Mouse (Mus musculus): ENCODE measurements around the gene Pir.

Pir gene

GRCm38 (mm10) chrX:164269285-164269761 is at the start of gene Pir:
Gene Pir, plus strand, starts transcription at chrX:164269371.
- DNase-seq, result peak; percentile 84

GRCm38 (mm10) chrX:164221989-164222388 is 47.2 kb upstream of the Pir start:
- DNase-seq, result peak; percentile 7

DNA sequence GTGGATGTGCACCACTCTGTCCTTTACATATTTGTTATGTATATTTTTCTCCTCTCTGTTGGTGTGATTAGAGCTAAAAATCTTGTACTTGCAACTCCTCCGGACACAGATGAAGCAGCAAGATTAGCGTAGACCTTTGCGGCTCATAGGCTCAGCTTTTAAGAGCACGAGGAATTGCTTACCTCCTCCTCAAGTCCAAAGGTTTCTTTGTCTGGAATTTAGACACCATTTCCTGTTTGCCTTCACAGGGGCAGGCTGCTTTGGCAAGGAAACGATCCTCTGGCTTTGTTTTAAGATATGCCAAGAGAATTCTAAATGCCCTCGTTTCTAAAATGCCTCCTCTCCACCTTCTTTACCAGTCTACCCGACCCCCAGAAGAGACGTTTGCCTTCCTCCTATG is 35.8 kb upstream of the Pir start:
- peak; percentile 21 for DNase-seq

GRCm38 (mm10) chrX:164245714-164246113 is 23.5 kb upstream of the Pir start:
- DNase-seq, result peak; percentile 22

DNA sequence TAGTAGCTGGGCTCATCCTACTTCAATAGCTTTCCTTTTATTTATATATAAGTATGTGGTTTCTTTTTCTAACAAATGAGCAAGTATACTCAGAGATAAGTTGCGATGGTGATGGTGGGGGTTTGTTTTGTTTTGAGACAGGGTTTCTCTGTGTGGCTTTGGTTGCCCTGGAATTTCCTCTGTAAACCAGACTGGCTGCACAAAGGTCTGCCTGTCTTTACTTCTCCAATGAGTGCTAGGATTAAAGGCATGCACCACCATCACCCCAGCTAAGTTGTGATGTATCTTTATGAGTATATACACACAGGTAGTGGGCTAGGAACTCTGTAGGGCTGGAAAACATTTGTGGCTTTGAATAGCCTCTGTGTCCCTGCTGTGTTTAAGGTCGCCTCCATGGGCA is 22.4 kb upstream of the Pir start:
- DNase-seq, result no peak

GRCm38 (mm10) chrX:164256527-164256926 is 12.6 kb upstream of the Pir start:
- DNase-seq, result no peak

GRCm38 (mm10) chrX:164258057-164258456 is 11.1 kb upstream of the Pir start, which contains the start of gene Bmx:
Gene Bmx, minus strand, starts transcription at chrX:164258193.
- DNase-seq, result peak; percentile 5

DNA sequence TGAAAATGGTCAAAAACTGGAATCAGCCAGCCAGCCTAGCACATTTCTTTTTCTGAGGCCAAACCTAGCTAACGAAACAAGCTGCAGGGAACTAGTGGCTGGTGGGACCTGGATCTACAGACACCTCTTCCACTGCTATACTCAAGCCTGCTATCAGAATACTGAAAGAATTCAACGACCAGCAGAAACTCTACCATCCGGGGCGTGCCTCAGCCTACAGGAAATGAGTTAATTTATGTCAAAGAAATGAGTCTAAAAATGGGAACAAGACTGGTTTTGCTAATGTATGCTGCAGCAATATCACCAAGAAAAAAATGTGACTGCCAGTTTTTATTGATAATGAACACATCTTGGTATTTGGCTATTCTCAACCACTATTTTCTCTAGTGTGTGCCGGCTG is 10.5 kb upstream of the Pir start:
- no peak for DNase-seq

GRCm38 (mm10) chrX:164262286-164262685 is 6.9 kb upstream of the Pir start:
- DNase-seq, result no peak

- DNase-seq, result no peak
These were observed 4.3 kb upstream of the Pir start for GRCm38 (mm10) chrX:164264861-164265260.

DNA sequence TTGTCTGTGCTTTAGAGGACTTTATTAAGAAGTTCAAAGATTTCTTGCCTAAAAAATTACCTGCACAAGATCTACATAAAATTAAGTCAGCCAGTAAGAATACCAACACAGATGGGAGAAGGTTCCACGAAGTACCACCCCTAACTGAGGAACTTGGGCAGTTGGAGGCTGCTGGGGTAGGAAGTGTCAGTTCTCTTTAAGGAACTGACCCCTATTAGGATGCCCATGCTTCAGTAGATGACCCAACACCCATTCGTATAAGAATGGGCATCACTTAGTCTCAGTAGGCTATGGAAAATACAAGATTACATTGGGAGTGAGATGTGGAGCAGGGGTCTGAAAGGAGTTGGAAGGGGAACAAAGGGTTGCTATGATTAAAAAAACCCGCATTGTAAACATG is 1.4 kb downstream of the Pir start:
- no peak for DNase-seq

GRCm38 (mm10) chrX:164275536-164275935 is 6.4 kb downstream of the Pir start:
- no peak for DNase-seq

DNA sequence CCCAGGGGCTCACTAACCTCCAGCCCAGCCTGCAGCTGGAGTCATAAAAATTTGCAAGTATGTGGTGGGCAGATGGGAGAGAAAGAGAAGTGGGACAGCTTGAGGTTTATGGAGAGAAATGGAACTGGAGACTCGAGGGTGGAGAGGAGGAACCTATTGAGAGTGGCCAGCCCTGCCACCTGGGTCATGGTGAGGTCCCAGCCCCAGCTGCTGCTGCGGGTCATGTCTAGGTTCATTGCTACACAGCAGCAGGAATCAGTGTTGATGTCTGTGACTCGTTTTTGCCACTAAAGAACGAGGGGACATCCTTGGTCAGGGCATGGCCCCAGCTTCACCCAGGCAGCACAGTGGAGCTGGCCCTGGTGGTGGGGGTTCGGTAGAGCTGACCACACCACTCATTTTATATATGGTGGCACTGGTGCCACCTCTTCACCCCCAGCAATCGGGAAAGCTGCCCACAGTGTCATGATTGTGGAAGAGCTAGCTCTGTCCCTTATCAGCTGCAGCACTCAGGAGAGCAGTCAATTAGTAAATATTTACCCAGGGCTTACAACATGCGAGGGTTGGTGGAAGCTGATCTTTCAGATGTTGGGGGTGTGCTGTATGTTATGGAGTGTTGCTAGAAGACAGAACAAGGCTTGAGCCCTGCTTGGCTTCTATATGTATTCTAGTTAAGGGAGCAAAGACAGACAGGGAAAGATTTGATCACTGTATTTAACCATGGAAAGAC is 11.9 kb downstream of the Pir start:
- DNase-seq, result no peak

- DNase-seq, result no peak
These were observed 14.6 kb downstream of the Pir start for GRCm38 (mm10) chrX:164283808-164284207.

DNA sequence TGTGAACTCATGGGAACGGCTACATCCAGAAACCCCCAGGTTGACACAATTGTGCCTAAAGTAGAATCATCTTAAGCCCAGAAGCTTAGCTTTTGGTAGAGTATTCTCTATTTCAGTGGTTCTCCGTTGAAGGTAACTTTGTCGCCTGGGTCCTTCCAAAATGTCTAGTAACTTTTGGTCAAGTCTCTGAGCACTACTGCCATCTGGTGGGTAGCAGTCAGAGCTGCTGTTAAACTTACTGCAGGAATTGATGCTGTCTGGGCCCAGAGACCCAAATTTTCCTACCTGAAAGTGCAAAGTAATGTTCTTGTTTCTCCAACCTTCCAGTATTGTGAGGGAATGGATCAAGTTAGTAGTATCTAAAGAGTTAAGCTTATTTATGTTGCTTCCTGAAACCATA is 17.9 kb downstream of the Pir start:
- peak; percentile 56 for DNase-seq

DNA sequence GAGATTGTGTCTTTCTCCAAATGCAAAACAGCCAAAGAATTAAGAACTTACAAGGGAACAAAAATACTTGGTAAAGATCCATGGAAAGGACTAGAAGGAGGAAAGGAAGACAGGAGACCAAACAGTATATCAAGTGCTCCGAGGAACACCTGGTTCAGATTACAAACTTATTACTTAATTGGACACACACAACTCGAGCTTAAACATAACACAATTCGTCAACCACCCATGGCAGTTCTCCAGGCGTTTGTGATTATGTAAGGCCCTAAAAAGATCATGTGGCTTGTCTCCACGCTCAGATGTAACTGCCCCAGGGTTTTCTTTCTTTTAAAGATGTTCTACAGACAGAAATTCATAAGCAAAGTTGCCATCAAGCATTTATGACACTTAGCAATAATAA is 22.0 kb downstream of the Pir start:
- no peak for DNase-seq

DNA sequence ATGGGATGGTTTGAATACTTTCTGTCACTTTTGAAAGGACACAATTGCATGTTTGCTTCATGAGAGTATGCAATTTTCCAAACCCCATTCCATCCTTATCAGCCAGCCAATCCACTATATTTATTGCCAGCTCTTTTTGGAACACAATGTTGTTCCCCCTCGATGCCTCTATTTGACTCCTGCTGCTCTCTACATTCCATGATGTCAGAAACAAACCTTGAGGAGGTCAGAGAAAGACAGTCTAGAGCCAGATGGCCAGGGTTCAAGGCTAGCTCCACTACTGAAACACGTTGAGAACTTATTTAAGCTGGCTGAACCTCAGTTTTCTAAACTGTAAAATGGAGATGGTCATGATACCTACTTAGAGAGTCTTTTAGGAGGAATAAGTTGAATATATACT is 37.1 kb downstream of the Pir start:
- peak; percentile 10 for DNase-seq

- DNase-seq, result no peak
These were observed 44.7 kb downstream of the Pir start for GRCm38 (mm10) chrX:164313876-164314275.

DNA sequence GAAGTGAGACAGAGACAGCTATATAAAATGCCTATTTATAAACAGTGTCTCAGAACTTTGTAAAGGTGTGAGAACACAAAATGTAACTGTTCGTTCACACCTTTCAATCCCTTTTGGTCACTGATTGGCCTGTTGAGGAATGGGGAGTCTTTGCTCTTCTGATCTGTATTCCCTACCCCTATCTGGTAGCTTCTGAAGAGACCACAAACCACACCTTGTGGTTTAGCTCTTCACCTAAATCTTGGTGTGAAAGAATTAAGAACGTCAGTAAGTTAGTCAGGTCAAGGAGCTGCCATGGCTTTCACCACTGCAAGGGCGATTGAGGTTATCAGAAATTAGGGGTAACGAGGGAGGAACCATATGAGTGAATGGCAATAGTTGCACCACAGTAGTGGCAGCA is 49.4 kb downstream of the Pir start:
- DNase-seq, result no peak

- no peak for DNase-seq
These were observed 50.9 kb downstream of the Pir start for GRCm38 (mm10) chrX:164320031-164320430.

DNA sequence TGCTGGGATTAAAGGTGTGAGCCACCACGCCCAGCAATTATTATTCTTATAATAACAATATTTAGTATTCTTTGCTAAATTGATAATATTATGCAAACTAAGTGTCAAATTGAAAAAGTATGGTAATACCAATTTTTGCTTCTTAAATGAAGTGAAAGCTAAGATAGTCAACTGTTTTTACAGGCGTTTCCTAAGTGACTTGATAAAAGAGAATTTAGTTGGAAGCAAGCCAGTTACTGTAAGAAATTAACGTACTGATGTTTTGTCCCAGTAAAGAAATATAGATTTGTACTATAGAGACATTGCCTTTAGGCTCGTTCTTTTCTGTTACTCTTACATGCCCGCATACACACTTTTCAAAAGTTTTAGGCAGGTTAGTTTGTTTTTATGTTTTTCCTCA is 53.3 kb downstream of the Pir start:
- DNase-seq, result no peak

DNA sequence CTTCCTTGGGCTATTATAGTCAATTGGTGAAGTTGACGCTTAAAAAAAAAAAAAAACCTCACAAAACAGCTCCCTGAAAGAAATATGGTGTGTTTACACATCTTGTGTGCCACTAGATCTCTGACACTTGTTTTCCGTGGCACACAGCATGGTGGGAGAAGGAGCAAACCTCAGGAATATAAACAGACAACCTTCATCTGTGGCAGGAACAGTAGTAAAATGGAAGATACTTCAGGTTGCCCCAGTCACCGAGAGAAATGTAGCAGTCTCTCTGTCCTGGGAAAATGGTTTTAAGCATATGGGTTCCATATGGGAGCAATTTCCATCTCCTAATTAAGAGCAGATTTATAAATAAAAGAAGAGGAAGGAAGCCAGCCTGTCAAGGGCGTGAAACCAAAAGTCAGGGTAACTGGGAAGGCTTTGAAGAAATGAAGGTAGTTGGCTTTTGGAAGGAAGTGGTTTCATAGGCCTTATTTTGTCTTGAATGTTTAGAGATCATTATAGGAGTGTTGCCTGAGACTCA is 54.3 kb downstream of the Pir start:
- no peak for DNase-seq

GRCm38 (mm10) chrX:164330351-164330750 is 61.2 kb downstream of the Pir start:
- DNase-seq, result no peak

DNA sequence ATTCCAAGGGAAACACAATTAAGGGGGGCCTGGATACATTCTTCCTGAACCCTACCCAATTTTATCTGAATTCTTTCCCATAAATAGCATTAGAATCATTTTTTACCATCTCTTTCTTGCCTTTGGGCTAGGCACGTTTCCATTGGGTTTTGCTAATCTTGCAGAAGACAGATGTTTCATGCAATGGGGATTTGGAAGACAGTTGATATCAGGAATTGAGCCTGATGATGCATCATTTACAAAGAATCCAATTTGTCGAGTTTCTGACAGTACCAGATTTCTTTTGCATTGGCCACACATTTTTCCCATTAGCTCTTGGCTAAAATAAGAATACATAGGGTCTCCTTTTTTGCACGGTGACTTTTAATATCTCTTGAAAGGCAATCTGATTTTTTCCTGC is 61.6 kb downstream of the Pir start:
- no peak for DNase-seq

DNA sequence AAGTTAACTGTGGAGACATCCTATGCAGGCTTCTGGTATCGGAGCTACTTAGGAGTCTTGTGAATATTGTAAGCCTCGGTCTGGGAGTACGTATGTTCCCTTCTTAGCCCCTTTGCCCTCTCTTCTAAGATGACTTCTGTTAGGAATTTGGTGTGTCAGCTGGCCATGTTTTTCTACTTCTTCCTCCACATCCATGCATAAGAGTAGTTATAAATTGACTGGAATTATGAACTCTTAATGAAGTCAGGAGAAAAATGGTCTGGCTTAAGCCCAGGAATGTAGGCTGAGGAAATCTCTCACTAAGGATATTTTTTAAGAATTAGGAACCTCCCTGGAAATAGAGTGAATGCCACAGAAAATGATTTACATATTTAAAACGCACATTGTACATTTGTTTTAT is 69.4 kb downstream of the Pir start:
- DNase-seq, result no peak
